Comparison of ENCODE assay signal across 8 mouse cellular contexts in genomic region chr4:120716765-120717164, GRCm38 (mm10). TPM values are rescaled to one million over a fixed set of nuclear protein-coding genes. Genes with fewer than 3 reads are reported as not detected.
A peak's percentile ranks its signal among the peaks of the same experiment; 100 is the strongest.
DNase-seq lines count a peak whose midpoint lies in the region; ATAC-seq and TF ChIP-seq lines count a peak whose summit lies in the region.

No protein-coding gene starts in this region.

- H3K4me2 ChIP-seq in liver, embryonic 13.5 days = peak overlapping the region; percentile 69
- H3K4me2 ChIP-seq in stomach, postnatal 0 days (replicated peaks; ENCODE audit: low read depth) = peak overlapping the region; percentile 51

- intact Hi-C loops in heart, adult 2 months (cut with DNase I) = no loop called here
- intact Hi-C loops in heart, postnatal 14 days (cut with DNase I) = no loop called here

- H3K9me3 ChIP-seq in liver, embryonic 13.5 days (replicated peaks) = no peaks in the 10 kb centered on the region
- no peaks in the 10 kb centered on the region for H3K9me3 ChIP-seq in stomach, postnatal 0 days (ENCODE audit: control insufficient read depth, low read length)

- no peaks in the 10 kb centered on the region for H3K4me1 ChIP-seq in heart, adult 2 months (ENCODE audit: control insufficient read depth, insufficient read depth, low read length)
- peaks cover 11% of the 10 kb centered on the region for H3K4me1 ChIP-seq in thymus, adult 2 months (replicated peaks; ENCODE audit: control insufficient read depth, insufficient read depth, low read length)
- H3K4me1 ChIP-seq in liver, embryonic 13.5 days (replicated peaks) = peaks cover 23% of the 10 kb centered on the region
- H3K4me1 ChIP-seq in stomach, postnatal 0 days (replicated peaks; ENCODE audit: control insufficient read depth, insufficient read depth) = peaks cover 5% of the 10 kb centered on the region; the same call in 1 of the 2 replicates

- H3K79me2 ChIP-seq in heart, adult 2 months (replicated peaks; ENCODE audit: control insufficient read depth, insufficient read depth, low read length) = no peaks in the 10 kb centered on the region

- WGBS in heart, adult 2 months = 45% methylated on average over 12 of the region's 12 CpGs
- WGBS in thymus, adult 2 months = 20% methylated on average over 12 of the region's 12 CpGs
- WGBS in liver, embryonic 13.5 days (ENCODE audit: insufficient replicate concordance) = 10% methylated on average over 12 of the region's 12 CpGs
- WGBS in stomach, postnatal 0 days = 28% methylated on average over 12 of the region's 12 CpGs

- no peak for DNase-seq in heart, adult 2 months
- DNase-seq in heart, postnatal 14 days = no peak
- no peak for DNase-seq in thymus, adult 2 months
- no peak for DNase-seq in thymus, postnatal 10 days (ENCODE audit: low spot score in 2 of 2)
- no peak for DNase-seq in liver, embryonic 13.5 days
- no peak for DNase-seq in stomach, postnatal 0 days (ENCODE audit: low spot score)
- DNase-seq in T-cell, adult 2 months (ENCODE audit: low spot score) = no peak

- H3K4me3 ChIP-seq in heart, adult 2 months = 0 out of 2 replicates have a peak overlapping the region, but pooled peaks have one; percentile 7
- peak overlapping the region; percentile 43 for H3K4me3 ChIP-seq in thymus, adult 2 months (ENCODE audit: control insufficient read depth, insufficient read depth, low read length)
- H3K4me3 ChIP-seq in liver, embryonic 13.5 days (replicated peaks) = peak overlapping the region; percentile 39
- H3K4me3 ChIP-seq in stomach, postnatal 0 days (ENCODE audit: low read depth, low read length) = peak overlapping the region; percentile 27

- TF ChIP-seq EP300 in heart, adult 2 months (IDR thresholded peaks at IDR 0.05; ENCODE audit: insufficient read depth, low read depth, low read length) = no peak
- TF ChIP-seq EP300 in stomach, postnatal 0 days (optimal IDR thresholded peaks at IDR 0.05) = no peak

- no peak for ATAC-seq in liver, embryonic 13.5 days (ENCODE audit: low read depth)
- ATAC-seq in stomach, postnatal 0 days (ENCODE audit: low FRiP score, low TSS enrichment) = no peak
- no peak for ATAC-seq in granulocyte monocyte progenitor cell, adult 5-6 weeks (replicated peaks; ENCODE audit: poor library complexity, severe bottlenecking)

- H3K27ac ChIP-seq in heart, adult 2 months = no peak overlapping the region
- no peak overlapping the region for H3K27ac ChIP-seq in thymus, adult 2 months (ENCODE audit: control insufficient read depth, insufficient read depth, low read length)
- H3K27ac ChIP-seq in liver, embryonic 13.5 days = no peak overlapping the region
- no peak overlapping the region for H3K27ac ChIP-seq in stomach, postnatal 0 days (replicated peaks)

- no peak overlapping the region for H3K9ac ChIP-seq in heart, adult 2 months (ENCODE audit: low read depth, low read length)
- H3K9ac ChIP-seq in liver, embryonic 13.5 days = peak overlapping the region; percentile 40; the same call in 1 of the 2 replicates
- H3K9ac ChIP-seq in stomach, postnatal 0 days (ENCODE audit: low read length) = no peak overlapping the region

- no peaks in the 10 kb centered on the region for H3K36me3 ChIP-seq in heart, adult 2 months (ENCODE audit: control insufficient read depth, insufficient read depth, low read length)
- no peaks in the 10 kb centered on the region for H3K36me3 ChIP-seq in thymus, adult 2 months (ENCODE audit: control insufficient read depth, insufficient read depth, low read length)
- no peaks in the 10 kb centered on the region for H3K36me3 ChIP-seq in liver, embryonic 13.5 days
- H3K36me3 ChIP-seq in stomach, postnatal 0 days (ENCODE audit: control insufficient read depth, insufficient read depth, low read length) = no peaks in the 10 kb centered on the region

- no peak for TF ChIP-seq CTCF in heart, adult 2 months (IDR thresholded peaks at IDR 0.05)
- no peak for TF ChIP-seq CTCF in thymus, adult 2 months (IDR thresholded peaks at IDR 0.05; ENCODE audit: borderline replicate concordance, control insufficient read depth, extremely low read depth, insufficient read depth, low read length, poor library complexity)
- TF ChIP-seq CTCF in stomach, postnatal 0 days (IDR thresholded peaks at IDR 0.05; ENCODE audit: low read depth) = no peak

- H3K27me3 ChIP-seq in heart, adult 2 months (ENCODE audit: control insufficient read depth, insufficient read depth, low read length) = no peaks in the 10 kb centered on the region
- H3K27me3 ChIP-seq in thymus, adult 2 months (ENCODE audit: control insufficient read depth, insufficient read depth, low read length) = no peaks in the 10 kb centered on the region; the same call in 1 of the 2 replicates
- peaks cover 68% of the 10 kb centered on the region for H3K27me3 ChIP-seq in liver, embryonic 13.5 days
- no peaks in the 10 kb centered on the region for H3K27me3 ChIP-seq in stomach, postnatal 0 days (ENCODE audit: control insufficient read depth, insufficient read depth, low read length)

- TF ChIP-seq POLR2A in heart, adult 2 months (IDR thresholded peaks at IDR 0.05; ENCODE audit: insufficient read depth, low read depth, low read length) = no peak
- TF ChIP-seq POLR2A in thymus, adult 2 months (IDR thresholded peaks at IDR 0.05; ENCODE audit: control insufficient read depth, extremely low read depth, insufficient read depth, low read length, poor library complexity) = no peak

RNA-seq across cellular contexts. Expression of gene Kcnq4, which starts 31.6 kb away (rescaled TPM):
- 1 to 10 TPM; 1.6 to 1.9 TPM for total RNA-seq in heart, adult 2 months (2021)
- polyA plus RNA-seq in heart, adult 2 months (2012; rRNA removed) = 6.9 TPM in 2 replicates
- 1 to 10 TPM; 2.8 to 4.0 TPM for total RNA-seq in heart, postnatal 14 days (2021)
- polyA plus RNA-seq in thymus, adult 2 months (2012; rRNA removed) = 1.1 and 2.0 TPM in 2 replicates
- polyA plus RNA-seq in liver, embryonic 13.5 days (2015; fragmentation: Nextera tagmentation; extraction: Ambion mirVana) = 0.08 and 0.10 TPM in 2 replicates
- 2.2 and 2.7 TPM in 2 replicates for polyA plus RNA-seq in stomach, postnatal 0 days (2015; fragmentation: Nextera tagmentation; extraction: Ambion mirVana)
- total RNA-seq in granulocyte monocyte progenitor cell, adult 5-6 weeks (2014; fragmentation: Nextera tagmentation) = 0.96 TPM in 1 of 2 replicates, not detected in the other
- not detected in 2 replicates for total RNA-seq in granulocyte monocyte progenitor cell, adult 5-6 weeks (2017)

RNA-seq across cellular contexts. Expression of gene Cited4, which starts 50.4 kb away (rescaled TPM):
- 10 to 100 TPM; 31.6 to 52.2 TPM for total RNA-seq in heart, adult 2 months (2021)
- 39.9 and 51.2 TPM in 2 replicates for polyA plus RNA-seq in heart, adult 2 months (2012; rRNA removed)
- 10 to 100 TPM; 57.5 to 61.8 TPM for total RNA-seq in heart, postnatal 14 days (2021)
- 6.5 and 9.2 TPM in 2 replicates for polyA plus RNA-seq in thymus, adult 2 months (2012; rRNA removed)
- polyA plus RNA-seq in liver, embryonic 13.5 days (2015; fragmentation: Nextera tagmentation; extraction: Ambion mirVana) = 124 and 128 TPM in 2 replicates
- polyA plus RNA-seq in stomach, postnatal 0 days (2015; fragmentation: Nextera tagmentation; extraction: Ambion mirVana) = 29.8 and 31.8 TPM in 2 replicates
- total RNA-seq in granulocyte monocyte progenitor cell, adult 5-6 weeks (2014; fragmentation: Nextera tagmentation) = 4.4 TPM in 2 replicates
- total RNA-seq in granulocyte monocyte progenitor cell, adult 5-6 weeks (2017) = 2.1 and 2.4 TPM in 2 replicates
